Mouse (Mus musculus) erythroblast, embryonic 14.5 days (primary cell): Measurements from ENCODE around the gene Nfatc2.

Experiments used
- GATA1 ChIP-seq: IDR thresholded peaks from 2 replicates; pipeline ENCODE4 v1.6.1; 2012; ENCODE audit warnings: low read length, inconsistent platforms, mixed read lengths
- TAL1 ChIP-seq: IDR thresholded peaks from 3 replicates; pipeline ENCODE4 v1.6.1; 2012; ENCODE audit warnings: low read length, inconsistent platforms, mixed read lengths

DNA sequence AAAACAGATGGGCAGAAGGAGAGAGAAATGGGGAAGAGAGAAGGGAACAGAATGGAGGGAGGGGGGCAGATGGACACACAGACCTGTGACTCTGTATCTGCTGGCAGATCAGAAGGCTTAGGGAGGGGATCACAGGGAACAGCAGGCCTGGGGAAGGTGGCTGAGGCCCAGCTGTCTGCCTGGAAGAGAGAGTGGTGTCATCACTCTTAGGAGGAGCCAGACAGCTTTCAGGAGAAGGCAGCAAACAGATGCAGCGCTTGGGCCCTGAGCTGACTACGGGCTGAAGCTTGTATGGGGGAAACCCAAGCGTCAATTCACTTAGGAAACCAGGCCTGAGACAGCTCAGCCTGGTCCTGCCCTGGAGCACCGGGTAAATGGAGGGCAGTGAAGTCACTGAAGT lies 86.0 kb downstream of the Nfatc2 start:
- TF ChIP-seq GATA1 (no peak), TAL1 (no peak)
